Comparison of ENCODE assay signal across 15 mouse cellular contexts in the genomic region with DNA sequence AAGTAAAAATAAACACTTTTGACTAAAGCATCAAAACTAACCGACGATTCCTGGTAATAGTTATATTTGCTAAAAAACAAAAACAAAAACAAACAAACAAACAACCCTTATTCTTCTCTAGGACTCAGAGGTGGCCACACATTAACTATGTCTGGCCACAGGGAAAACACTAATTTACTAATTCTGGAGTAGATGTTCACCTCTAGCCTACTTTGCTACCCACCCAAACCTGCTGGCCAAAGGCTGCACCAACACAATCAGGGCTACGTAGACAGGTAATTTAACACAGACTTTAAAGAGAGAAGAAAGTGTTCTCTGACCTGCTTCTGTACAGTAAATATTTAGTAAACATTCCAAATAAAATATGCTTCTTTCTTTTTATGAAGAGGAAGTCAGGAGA.
"Had no signal": no experiment of that assay in that cellular context is flagged by ENCODE, and none has a peak within 500 bp of the region (broad histone marks: within the 10 kb centered on the region; RNA-seq: fewer than 3 reads in every experiment).

No protein-coding gene starts in this region.

- H3K9me3 ChIP-seq: lung, embryonic 15.5 days; megakaryocyte, embryonic 14.5 days; neural tube, embryonic 12.5 days; stomach, embryonic 15.5 days had no signal

- H3K36me3 ChIP-seq: lung, embryonic 15.5 days; midbrain, embryonic 13.5 days; midbrain, embryonic 15.5 days; neural tube, embryonic 12.5 days; stomach, embryonic 15.5 days had no signal

- H3K4me1 ChIP-seq: lung, embryonic 15.5 days; megakaryocyte, embryonic 14.5 days; midbrain, embryonic 13.5 days; midbrain, embryonic 15.5 days; neural tube, embryonic 12.5 days; stomach, embryonic 15.5 days had no signal

- H3K27me3 ChIP-seq: lung, embryonic 15.5 days; midbrain, embryonic 13.5 days; midbrain, embryonic 15.5 days; neural tube, embryonic 12.5 days; stomach, embryonic 15.5 days had no signal

- H3K9ac ChIP-seq: lung, embryonic 15.5 days; midbrain, embryonic 13.5 days; midbrain, embryonic 15.5 days; neural tube, embryonic 12.5 days; stomach, embryonic 15.5 days had no signal

- ATAC-seq: midbrain, embryonic 13.5 days; midbrain, embryonic 15.5 days had no signal

- DNase-seq: lung, adult 2 months; lung, postnatal 14 days; right cerebral cortex, postnatal 14 days; thymus, adult 2 months; thymus, postnatal 25 days; thymus, postnatal 4 days had no signal

- H3K27ac ChIP-seq: lung, embryonic 15.5 days; macrophage; midbrain, embryonic 13.5 days; midbrain, embryonic 15.5 days; neural tube, embryonic 12.5 days; stomach, embryonic 15.5 days; stomach, postnatal 0 days had no signal

- H3K4me3 ChIP-seq: lung, embryonic 15.5 days; megakaryocyte, embryonic 14.5 days; midbrain, embryonic 13.5 days; midbrain, embryonic 15.5 days; neural tube, embryonic 12.5 days; stomach, embryonic 15.5 days had no signal

- H3K4me2 ChIP-seq: lung, embryonic 15.5 days; midbrain, embryonic 11.5 days; midbrain, embryonic 13.5 days; midbrain, embryonic 15.5 days; neural tube, embryonic 12.5 days; stomach, embryonic 15.5 days had no signal
